Mouse (Mus musculus) heart, adult 2 months (tissue): ENCODE data around the gene Sstr2. TPM values are rescaled to one million over a fixed set of nuclear protein-coding genes. Genes with fewer than 3 reads are reported as not detected.
A peak's percentile ranks its signal among the peaks of the same experiment; 100 is the strongest.

ENCODE experiments used
- DNase-seq, 2 experiments: peaks; one replicate each; pipeline ENCODE4 v3.0.0; 2021
- H3K27ac ChIP-seq: fragments of 200-600 bp; 2 replicates; pipeline ENCODE4 v1.8.1; 2022
- H3K27me3 ChIP-seq: fragments of 200-500 bp; 2 replicates; pipeline ENCODE4 v1.6.1; 2012; ENCODE audit warnings: mild to moderate bottlenecking, low read length, inconsistent platforms, mixed read lengths; ENCODE audit not compliant: control insufficient read depth, insufficient read depth
- H3K36me3 ChIP-seq: fragments of 200-500 bp; 2 replicates; pipeline ENCODE4 v1.6.1; 2012; ENCODE audit warnings: low read length, inconsistent platforms; ENCODE audit not compliant: control insufficient read depth, insufficient read depth
- H3K4me1 ChIP-seq: fragments of 200-500 bp; 2 replicates; pipeline ENCODE4 v1.6.1; 2011; ENCODE audit warnings: low read length; ENCODE audit not compliant: control insufficient read depth, insufficient read depth
- H3K4me3 ChIP-seq: fragments of 200-600 bp; 2 replicates; pipeline ENCODE4 v1.8.1; 2022
- H3K79me2 ChIP-seq: fragments of 200-500 bp; replicated peaks from 2 replicates; pipeline ENCODE4 v1.6.1; 2012; ENCODE audit warnings: mild to moderate bottlenecking, inconsistent platforms, low read length, moderate library complexity, mixed read lengths; ENCODE audit not compliant: control insufficient read depth, insufficient read depth
- H3K9ac ChIP-seq: fragments of 200-500 bp; 2 replicates; pipeline ENCODE4 v1.6.1; 2012; ENCODE audit warnings: low read depth, mild to moderate bottlenecking, control low read depth, inconsistent platforms, low read length, mixed read lengths
- CTCF ChIP-seq: fragments of 200-600 bp; IDR thresholded peaks from 2 replicates; pipeline ENCODE4 v1.8.1; 2022; ENCODE audit warnings: antibody characterized with exemption, mild to moderate bottlenecking, moderate library complexity
- EP300 ChIP-seq: fragments of 200-500 bp; IDR thresholded peaks from 2 replicates; pipeline ENCODE4 v1.6.1; 2011; ENCODE audit warnings: low read depth, low read length, control low read depth; ENCODE audit not compliant: insufficient read depth
- POLR2A ChIP-seq: fragments of 200-500 bp; IDR thresholded peaks from 2 replicates; pipeline ENCODE4 v1.6.1; 2011; ENCODE audit warnings: mild to moderate bottlenecking, low read depth, low read length, control low read depth; ENCODE audit not compliant: insufficient read depth
- WGBS: fragments of 180-500 bp; shearing (Covaris S2); methylation state at CpG from one replicate; pipeline ENCODE4 v1.1.7; 2018; 5-methylcytosine and 5-hydroxymethylcytosine counted together
- intact Hi-C: fragments of 180-260 bp; cut with DNase I; formaldehyde crosslinking; loops from one replicate; pipeline ENCODE4 v1.15.1; 2025
- polyA plus RNA-seq: library from polyadenylated mRNA; depleted of rRNA; stranded (reverse); fragments of >200 nt; gene quantifications from 2 replicates; pipeline ENCODE4 v1.2.3, GENCODE M21; 2012
- total RNA-seq, 2 experiments: library from RNA; stranded (reverse); gene quantifications; 2 replicates each; pipeline ENCODE4 v1.2.3; 2021

Gene Sstr2
- total and polyA plus RNA-seq, 3 experiments, result not detected

DNA sequence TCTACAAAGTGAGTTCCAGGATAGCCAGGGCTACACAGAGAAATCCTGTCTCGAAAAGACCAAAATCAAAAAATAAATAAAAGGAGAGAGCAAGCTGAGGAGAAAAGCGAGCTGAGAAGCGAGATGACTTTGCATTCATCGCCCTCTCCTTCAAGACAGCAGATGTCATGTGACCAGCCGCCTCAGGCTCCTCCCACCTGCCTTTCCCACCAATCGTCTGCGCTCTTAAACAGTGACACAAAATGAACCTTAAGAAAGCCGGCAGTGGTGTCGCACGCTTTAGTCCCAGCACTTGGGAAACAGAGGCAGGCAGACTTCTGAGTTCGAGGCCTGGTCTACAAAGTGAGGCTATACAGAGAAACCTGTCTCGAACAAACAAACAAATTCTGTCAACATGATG, 11.6 kb upstream of the Sstr2 start:
- Histone ChIP-seq H3K4me1 (no peaks in the 10 kb centered on the region), H3K4me3 (no peak overlapping the region), H3K79me2 (no peaks in the 10 kb centered on the region), H3K27ac (no peak overlapping the region), H3K27me3 (no peaks in the 10 kb centered on the region), H3K9ac (no peak overlapping the region), H3K36me3 (no peaks in the 10 kb centered on the region)
- intact Hi-C loops, result no loop called here
- no peak for DNase-seq
- 98% methylated on average over 12 of the region's 12 CpGs for WGBS
- TF ChIP-seq EP300, result no peak
- no peak for TF ChIP-seq CTCF
- no peak for TF ChIP-seq POLR2A

DNA sequence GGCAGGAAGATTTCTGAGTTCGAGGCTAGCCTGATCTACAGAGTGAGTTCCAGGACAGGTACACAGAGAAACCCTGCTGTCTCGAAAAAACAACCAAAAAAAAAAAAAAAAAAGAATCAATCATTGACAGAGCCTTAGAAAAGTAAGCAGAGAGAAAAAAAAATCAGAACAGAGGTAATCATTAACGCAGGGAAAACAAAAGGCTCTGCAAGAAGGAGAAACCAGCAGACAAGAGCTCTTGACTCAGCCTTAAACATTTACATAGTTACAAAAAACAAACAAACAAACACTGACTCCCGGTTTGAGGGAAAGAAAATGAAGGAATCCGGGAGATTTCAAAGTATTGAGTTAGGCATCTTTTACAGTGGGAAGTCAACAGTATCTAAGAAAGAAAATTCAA, 9.6 kb upstream of the Sstr2 start:
- intact Hi-C loops, result no loop called here
- Histone ChIP-seq H3K36me3 (no peaks in the 10 kb centered on the region), H3K9ac (no peak overlapping the region), H3K4me3 (no peak overlapping the region), H3K4me1 (no peaks in the 10 kb centered on the region), H3K27me3 (no peaks in the 10 kb centered on the region), H3K79me2 (no peaks in the 10 kb centered on the region), H3K27ac (no peak overlapping the region)
- no peak for DNase-seq
- 81% methylated on average over 5 of the region's 5 CpGs for WGBS
- TF ChIP-seq EP300, result no peak
- no peak for TF ChIP-seq CTCF
- TF ChIP-seq POLR2A, result no peak

DNA sequence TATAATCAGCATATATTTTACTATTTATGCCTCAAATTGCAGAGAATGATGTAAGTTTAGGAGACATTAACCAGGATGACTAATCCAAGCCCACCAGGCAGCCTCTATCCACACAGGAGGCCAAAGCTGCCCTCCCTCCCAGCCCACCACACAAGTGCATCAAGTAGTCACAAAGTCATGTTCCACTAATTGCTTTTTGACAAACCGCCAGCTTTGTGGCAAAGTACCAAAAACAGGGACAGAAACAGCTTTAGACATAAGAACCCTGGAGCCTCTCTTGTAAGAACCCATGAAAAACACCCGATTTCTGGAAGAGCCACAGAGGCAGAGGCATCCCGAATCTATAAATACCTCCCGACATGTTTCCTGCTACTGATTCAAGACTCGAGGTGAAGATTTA, 8.9 kb upstream of the Sstr2 start:
- no peak overlapping the region for H3K9ac ChIP-seq
- no peak overlapping the region for H3K27ac ChIP-seq
- 61% methylated on average over 5 of the region's 5 CpGs for WGBS
- no peaks in the 10 kb centered on the region for H3K27me3 ChIP-seq
- no peak overlapping the region for H3K4me3 ChIP-seq
- TF ChIP-seq EP300 (no peak), CTCF (no peak), POLR2A (no peak)
- no peaks in the 10 kb centered on the region for H3K36me3 ChIP-seq
- intact Hi-C loops, result loop anchor here (5.0 kb wide), 1 partner anchor 433 kb away; no protein-coding TSS in a partner anchor
- no peak for DNase-seq
- no peaks in the 10 kb centered on the region for H3K79me2 ChIP-seq
- H3K4me1 ChIP-seq, result no peaks in the 10 kb centered on the region

DNA sequence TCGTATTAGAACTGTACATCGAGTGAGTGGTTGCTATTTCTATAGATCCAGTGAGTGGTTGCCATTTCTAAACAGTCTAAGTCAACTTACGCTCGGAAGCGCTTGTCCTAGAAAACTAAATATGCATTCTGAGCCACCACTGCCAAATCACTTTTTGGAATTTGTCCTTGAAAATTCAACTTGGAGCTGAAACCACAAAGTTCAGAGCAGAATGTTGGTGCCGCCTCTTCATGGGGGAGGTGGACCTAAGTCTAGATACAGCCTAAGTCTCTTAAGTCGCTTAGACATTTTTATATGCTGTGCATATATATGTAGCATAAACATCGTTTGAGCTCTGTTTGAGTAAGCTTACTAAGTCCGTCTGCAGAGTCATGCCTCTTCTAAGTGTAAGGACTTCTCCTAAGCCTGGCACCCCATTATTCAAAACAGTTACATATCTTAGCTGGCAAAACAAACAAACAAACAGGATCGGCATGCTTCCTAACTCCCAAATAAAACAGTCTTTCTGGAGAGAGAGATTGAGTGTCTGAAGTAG, 8.0 kb upstream of the Sstr2 start:
- WGBS, result 87% methylated on average over 10 of the region's 10 CpGs
- TF ChIP-seq CTCF, result no peak
- TF ChIP-seq POLR2A, result no peak
- no peak for TF ChIP-seq EP300
- intact Hi-C loops, result loop anchor here (5.0 kb wide), 1 partner anchor 434 kb away; no protein-coding TSS in a partner anchor
- H3K79me2 ChIP-seq, result no peaks in the 10 kb centered on the region
- no peak overlapping the region for H3K4me3 ChIP-seq
- H3K4me1 ChIP-seq, result no peaks in the 10 kb centered on the region
- no peaks in the 10 kb centered on the region for H3K27me3 ChIP-seq
- H3K9ac ChIP-seq, result no peak overlapping the region
- no peaks in the 10 kb centered on the region for H3K36me3 ChIP-seq
- DNase-seq, result no peak
- H3K27ac ChIP-seq, result no peak overlapping the region

DNA sequence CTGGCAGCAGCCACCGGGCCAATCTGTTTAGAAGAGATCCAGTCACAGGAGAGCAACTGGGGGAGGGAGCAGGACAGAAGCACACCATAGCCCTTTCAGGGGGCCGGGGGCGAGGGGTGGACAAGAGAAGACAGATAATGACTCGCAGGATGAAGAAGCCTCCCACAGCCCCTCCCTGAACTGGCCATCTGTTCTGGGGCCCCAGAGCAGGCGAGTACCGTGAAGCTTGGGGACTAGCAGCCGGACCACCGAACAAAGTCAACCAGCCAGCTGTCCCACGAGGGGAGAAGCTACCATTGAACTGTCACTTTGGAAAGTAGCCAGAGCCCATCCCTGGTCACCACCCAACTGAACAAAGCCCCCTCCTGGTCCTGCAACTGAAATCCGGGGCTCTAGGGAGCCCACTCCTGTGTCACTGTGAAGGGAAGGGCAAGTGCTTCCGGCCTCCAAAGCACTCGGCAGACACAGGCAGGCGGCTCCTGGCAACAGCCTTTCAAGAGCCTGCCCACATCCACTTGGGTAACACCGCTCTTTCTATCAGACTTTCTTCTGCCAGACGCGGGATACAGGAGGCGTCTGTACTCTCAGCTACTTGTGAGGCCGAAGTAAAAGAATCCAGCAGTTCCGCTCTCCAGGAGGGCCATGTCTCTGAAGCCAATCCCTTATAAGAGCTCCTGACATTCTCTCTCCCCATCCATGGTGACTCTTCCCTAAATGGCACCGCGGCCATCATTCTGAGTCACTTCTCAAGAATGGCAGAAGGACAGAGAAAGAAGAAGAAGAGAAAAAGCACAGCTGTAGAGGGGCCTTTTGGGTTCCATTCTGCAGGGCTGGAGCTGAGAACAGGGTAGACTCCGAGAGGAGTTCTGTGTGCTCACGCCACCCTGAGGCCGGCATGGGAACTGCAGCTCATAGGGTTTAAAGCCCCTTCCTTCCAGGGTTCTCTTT, 7.2 kb upstream of the Sstr2 start:
- H3K27me3 ChIP-seq, result no peaks in the 10 kb centered on the region
- WGBS, result 28% methylated on average over 24 of the region's 24 CpGs
- TF ChIP-seq EP300, result no peak
- peak; percentile 68 for TF ChIP-seq CTCF
- H3K4me1 ChIP-seq, result no peaks in the 10 kb centered on the region
- intact Hi-C loops, result loop anchor here (5.0 kb wide), 1 partner anchor 435 kb away; no protein-coding TSS in a partner anchor
- H3K9ac ChIP-seq, result no peak overlapping the region
- peak; percentile 11 to 44 for DNase-seq
- H3K79me2 ChIP-seq, result no peaks in the 10 kb centered on the region
- H3K4me3 ChIP-seq, result no peak overlapping the region
- no peak overlapping the region for H3K27ac ChIP-seq
- no peaks in the 10 kb centered on the region for H3K36me3 ChIP-seq

DNA sequence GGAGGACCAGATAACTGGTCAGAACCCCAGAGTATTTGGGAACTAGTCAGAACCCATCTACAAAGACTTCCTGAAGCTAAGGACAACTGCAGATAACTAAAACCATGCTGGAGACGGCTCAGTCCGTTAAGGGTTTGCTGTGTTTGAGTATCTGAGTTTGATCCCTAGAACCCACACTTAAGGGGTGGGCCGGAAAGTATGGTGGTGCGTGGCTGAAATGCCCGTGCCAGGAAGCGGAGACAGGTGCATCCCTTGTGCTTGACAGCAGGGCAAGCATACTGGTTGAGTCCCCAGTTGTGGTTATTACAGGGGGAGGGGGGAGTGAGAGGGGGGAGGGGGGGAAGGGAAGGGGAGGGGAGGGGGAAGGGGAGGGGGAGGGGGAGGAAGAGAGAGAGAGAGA, 4.7 kb upstream of the Sstr2 start:
- H3K4me1 ChIP-seq, result peaks cover 1% of the 10 kb centered on the region; the same call in 1 of the 2 replicates
- H3K27me3 ChIP-seq, result peaks cover 4% of the 10 kb centered on the region; the same call in 1 of the 2 replicates
- H3K9ac ChIP-seq, result no peak overlapping the region
- intact Hi-C loops, result loop anchor here (5.0 kb wide), 1 partner anchor 437 kb away; no protein-coding TSS in a partner anchor
- no peaks in the 10 kb centered on the region for H3K79me2 ChIP-seq
- TF ChIP-seq CTCF (no peak), POLR2A (no peak), EP300 (no peak)
- no peak overlapping the region for H3K27ac ChIP-seq
- H3K4me3 ChIP-seq, result no peak overlapping the region
- no peaks in the 10 kb centered on the region for H3K36me3 ChIP-seq
- no peak for DNase-seq
- 77% methylated on average over 6 of the region's 6 CpGs for WGBS
